8 mouse cellular contexts compared by ENCODE assay signal in genomic region chr1:91062363-91062762, GRCm38 (mm10).
DNase-seq lines count a peak whose midpoint lies in the region; ATAC-seq lines count a peak whose summit lies in the region.

No protein-coding gene starts in this region.

- intact Hi-C loops in left cerebral cortex, postnatal 25 days (cut with DNase I), result no loop called here

- peak; percentile 76 to 83 for DNase-seq in layer of hippocampus, adult 18-20 months (ENCODE audit: low spot score in 2 of 2)
- no peak for DNase-seq in layer of hippocampus, adult 9-10 months (ENCODE audit: low spot score)
- peak; percentile 45 for DNase-seq in heart, postnatal 4 days
- peak; percentile 64 to 95 for DNase-seq in left cerebral cortex, postnatal 25 days (ENCODE audit: low spot score in 2 of 2)
- DNase-seq in ovary, adult 18-20 months (ENCODE audit: low spot score), result no peak
- DNase-seq in gastrocnemius, adult 8-10 months (ENCODE audit: low spot score in 2 of 2), result no peak

- H3K9ac ChIP-seq in neural tube, embryonic 13.5 days, result no peak overlapping the region

- peaks cover 23% of the 10 kb centered on the region for H3K4me1 ChIP-seq in neural tube, embryonic 13.5 days (replicated peaks)

- H3K9me3 ChIP-seq in neural tube, embryonic 13.5 days, result no peaks in the 10 kb centered on the region

- ATAC-seq in common myeloid progenitor, adult 5-6 weeks (replicated peaks; ENCODE audit: low read depth, poor library complexity, severe bottlenecking), result peak; percentile 64
- peak; percentile 51; the same call in 1 of the 2 replicates for ATAC-seq in neural tube, embryonic 13.5 days (ENCODE audit: low read depth)

- H3K36me3 ChIP-seq in neural tube, embryonic 13.5 days, result no peaks in the 10 kb centered on the region

- WGBS in neural tube, embryonic 13.5 days, result 27% methylated on average over 5 of the region's 5 CpGs

- H3K27me3 ChIP-seq in neural tube, embryonic 13.5 days, result no peaks in the 10 kb centered on the region

- no peak overlapping the region for H3K4me2 ChIP-seq in neural tube, embryonic 13.5 days

- H3K27ac ChIP-seq in neural tube, embryonic 13.5 days (replicated peaks), result peak overlapping the region; percentile 6; the same call in 1 of the 2 replicates

- H3K4me3 ChIP-seq in neural tube, embryonic 13.5 days, result no peak overlapping the region

Comparison
In these comparisons a context has a peak if more than half of its experiments do, and no peak if none do; other contexts are left out.
1. DNase-seq: peak in layer of hippocampus, adult 18-20 months (2 of 2), heart, postnatal 4 days (single experiment) and left cerebral cortex, postnatal 25 days (2 of 2); none in layer of hippocampus, adult 9-10 months (single experiment), ovary, adult 18-20 months (single experiment) and gastrocnemius, adult 8-10 months (0 of 2).